Mouse (Mus musculus): ENCODE measurements around the gene Elfn2.

GRCm38 (mm10) chr15:78716936-78717335 lies 1.6 kb downstream of the Elfn2 start:
- no peak for TF ChIP-seq CTCF (IDR thresholded peaks at IDR 0.05; ENCODE audit: borderline replicate concordance, control insufficient read depth, extremely low read depth, insufficient read depth, low read length, poor library complexity)
- no peak for TF ChIP-seq POLR2A (IDR thresholded peaks at IDR 0.05; ENCODE audit: control insufficient read depth, extremely low read depth, insufficient read depth, low read length, poor library complexity)

Data from thymus, adult 2 months (tissue).